Mouse (Mus musculus): ENCODE measurements around the gene Tbxa2r. TPM values are rescaled to one million over a fixed set of nuclear protein-coding genes. Genes with fewer than 3 reads are reported as not detected.
A peak's percentile ranks its signal among the peaks of the same experiment; 100 is the strongest.

Tbxa2r gene
- polyA plus RNA-seq, 1 experiment: 68.1 TPM

- 0 out of 2 replicates have a peak overlapping the region, but pooled peaks have one; percentile 11 for H3K27ac ChIP-seq (ENCODE audit: insufficient read depth, low read length)
- H3K27me3 ChIP-seq (ENCODE audit: control insufficient read depth, insufficient read depth, low read length): no peaks in the 10 kb centered on the region
- DNase-seq (ENCODE audit: low read depth in 1 of 2, low spot score in 2 of 2): no peak
- peaks cover 62% of the 10 kb centered on the region for H3K4me1 ChIP-seq (ENCODE audit: control insufficient read depth, insufficient read depth, insufficient read length)
- TF ChIP-seq CTCF (IDR thresholded peaks at IDR 0.05; ENCODE audit: extremely low read depth, insufficient read depth, insufficient read length, insufficient replicate concordance): no peak
- TF ChIP-seq POLR2A (IDR thresholded peaks at IDR 0.05; ENCODE audit: low read depth, low read length): no peak
- 34% methylated on average over 10 of the region's 10 CpGs for WGBS
- peaks cover 18% of the 10 kb centered on the region for H3K36me3 ChIP-seq (ENCODE audit: control insufficient read depth, insufficient read depth, low read length)
- H3K4me3 ChIP-seq (ENCODE audit: extremely low read depth, insufficient read depth, insufficient read length): no peak overlapping the region
Measured at GRCm38 (mm10) chr10:81303258-81303657, 25.3 kb upstream of the Tbxa2r start.

GRCm38 (mm10) chr10:81303761-81304160, 24.8 kb upstream of the Tbxa2r start:
- Histone ChIP-seq H3K4me3 (ENCODE audit: extremely low read depth, insufficient read depth, insufficient read length) (no peak overlapping the region), H3K4me1 (ENCODE audit: control insufficient read depth, insufficient read depth, insufficient read length) (peaks cover 57% of the 10 kb centered on the region), H3K36me3 (ENCODE audit: control insufficient read depth, insufficient read depth, low read length) (peaks cover 18% of the 10 kb centered on the region), H3K27me3 (ENCODE audit: control insufficient read depth, insufficient read depth, low read length) (no peaks in the 10 kb centered on the region), H3K27ac (ENCODE audit: insufficient read depth, low read length) (no peak overlapping the region)
- TF ChIP-seq CTCF (IDR thresholded peaks at IDR 0.05; ENCODE audit: extremely low read depth, insufficient read depth, insufficient read length, insufficient replicate concordance): no peak
- no peak for TF ChIP-seq POLR2A (IDR thresholded peaks at IDR 0.05; ENCODE audit: low read depth, low read length)
- 25% methylated on average over 7 of the region's 7 CpGs for WGBS
- peak in 1 of 2 experiments; percentile 55 for DNase-seq (ENCODE audit: low read depth in 1 of 2, low spot score in 2 of 2)

- no peaks in the 10 kb centered on the region for H3K27me3 ChIP-seq (ENCODE audit: control insufficient read depth, insufficient read depth, low read length)
- no peak overlapping the region for H3K27ac ChIP-seq (ENCODE audit: insufficient read depth, low read length)
- peak in 1 of 2 experiments; percentile 53 for DNase-seq (ENCODE audit: low read depth in 1 of 2, low spot score in 2 of 2)
- TF ChIP-seq CTCF (IDR thresholded peaks at IDR 0.05; ENCODE audit: extremely low read depth, insufficient read depth, insufficient read length, insufficient replicate concordance) (peak; percentile 92), POLR2A (IDR thresholded peaks at IDR 0.05; ENCODE audit: low read depth, low read length) (no peak)
- H3K4me3 ChIP-seq (ENCODE audit: extremely low read depth, insufficient read depth, insufficient read length): no peak overlapping the region
- H3K4me1 ChIP-seq (ENCODE audit: control insufficient read depth, insufficient read depth, insufficient read length): peaks cover 51% of the 10 kb centered on the region
- H3K36me3 ChIP-seq (ENCODE audit: control insufficient read depth, insufficient read depth, low read length): peaks cover 24% of the 10 kb centered on the region
- 24% methylated on average over 7 of the region's 9 CpGs for WGBS
Measured at GRCm38 (mm10) chr10:81304597-81305238, 23.8 kb upstream of the Tbxa2r start.

- Histone ChIP-seq H3K4me3 (ENCODE audit: extremely low read depth, insufficient read depth, insufficient read length) (no peak overlapping the region), H3K4me1 (ENCODE audit: control insufficient read depth, insufficient read depth, insufficient read length) (peaks cover 41% of the 10 kb centered on the region), H3K27ac (ENCODE audit: insufficient read depth, low read length) (peak overlapping the region; percentile 2; the same call in 1 of the 2 replicates), H3K27me3 (ENCODE audit: control insufficient read depth, insufficient read depth, low read length) (no peaks in the 10 kb centered on the region), H3K36me3 (ENCODE audit: control insufficient read depth, insufficient read depth, low read length) (peaks cover 33% of the 10 kb centered on the region)
- 91% methylated on average over 14 of the region's 14 CpGs for WGBS
- TF ChIP-seq POLR2A (IDR thresholded peaks at IDR 0.05; ENCODE audit: low read depth, low read length) (no peak), CTCF (IDR thresholded peaks at IDR 0.05; ENCODE audit: extremely low read depth, insufficient read depth, insufficient read length, insufficient replicate concordance) (no peak)
- no peak for DNase-seq (ENCODE audit: low read depth in 1 of 2, low spot score in 2 of 2)
Measured at GRCm38 (mm10) chr10:81305663-81306062, 22.9 kb upstream of the Tbxa2r start.

GRCm38 (mm10) chr10:81306173-81306668, 22.3 kb upstream of the Tbxa2r start:
- Histone ChIP-seq H3K27me3 (ENCODE audit: control insufficient read depth, insufficient read depth, low read length) (no peaks in the 10 kb centered on the region), H3K4me3 (ENCODE audit: extremely low read depth, insufficient read depth, insufficient read length) (no peak overlapping the region), H3K27ac (ENCODE audit: insufficient read depth, low read length) (peak overlapping the region; percentile 2; the same call in 1 of the 2 replicates), H3K4me1 (ENCODE audit: control insufficient read depth, insufficient read depth, insufficient read length) (peaks cover 36% of the 10 kb centered on the region), H3K36me3 (ENCODE audit: control insufficient read depth, insufficient read depth, low read length) (peaks cover 37% of the 10 kb centered on the region)
- 85% methylated on average over 12 of the region's 12 CpGs for WGBS
- TF ChIP-seq POLR2A (IDR thresholded peaks at IDR 0.05; ENCODE audit: low read depth, low read length) (no peak), CTCF (IDR thresholded peaks at IDR 0.05; ENCODE audit: extremely low read depth, insufficient read depth, insufficient read length, insufficient replicate concordance) (no peak)
- no peak for DNase-seq (ENCODE audit: low read depth in 1 of 2, low spot score in 2 of 2)

- WGBS: 96% methylated on average over 21 of the region's 21 CpGs
- peaks cover 46% of the 10 kb centered on the region for H3K36me3 ChIP-seq (ENCODE audit: control insufficient read depth, insufficient read depth, low read length)
- DNase-seq (ENCODE audit: low read depth in 1 of 2, low spot score in 2 of 2): no peak
Measured at GRCm38 (mm10) chr10:81306837-81307682, 21.5 kb upstream of the Tbxa2r start.

More at GRCm38 (mm10) chr10:81306837-81307682, 21.5 kb upstream of the Tbxa2r start:
- TF ChIP-seq CTCF (IDR thresholded peaks at IDR 0.05; ENCODE audit: extremely low read depth, insufficient read depth, insufficient read length, insufficient replicate concordance): no peak
- TF ChIP-seq POLR2A (IDR thresholded peaks at IDR 0.05; ENCODE audit: low read depth, low read length): no peak
- Histone ChIP-seq H3K4me3 (ENCODE audit: extremely low read depth, insufficient read depth, insufficient read length) (no peak overlapping the region), H3K27ac (ENCODE audit: insufficient read depth, low read length) (no peak overlapping the region), H3K4me1 (ENCODE audit: control insufficient read depth, insufficient read depth, insufficient read length) (peaks cover 27% of the 10 kb centered on the region), H3K27me3 (ENCODE audit: control insufficient read depth, insufficient read depth, low read length) (no peaks in the 10 kb centered on the region)

Measured in spleen, adult 2 months (tissue).